Comparison of ENCODE assay signal across 20 mouse cellular contexts in the genomic region with DNA sequence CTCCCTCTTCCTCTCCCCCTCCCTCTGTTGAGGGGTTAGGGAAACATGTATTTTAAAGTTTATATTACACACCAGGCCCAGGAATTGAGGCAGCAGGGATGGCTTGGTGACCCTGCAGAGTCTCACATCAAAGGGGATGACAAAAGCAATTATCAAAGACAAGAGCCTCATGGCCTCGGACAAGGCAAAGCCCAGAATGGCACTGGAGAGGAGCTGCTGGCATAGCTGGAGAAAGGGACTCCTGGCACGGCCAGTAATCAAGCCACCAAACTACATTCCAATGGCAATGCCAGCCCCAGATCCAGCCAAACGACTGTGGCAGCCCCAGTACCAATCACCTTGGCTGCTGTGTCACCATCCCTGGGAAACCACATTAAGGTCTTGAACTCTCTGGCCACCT. TPM values are rescaled to one million over a fixed set of nuclear protein-coding genes. Genes with fewer than 3 reads are reported as not detected.
DNase-seq lines count a peak whose midpoint lies in the region; ATAC-seq lines count a peak whose summit lies in the region.
"Had no signal": no experiment of that assay in that cellular context is flagged by ENCODE, and none has a peak within 500 bp of the region (broad histone marks: within the 10 kb centered on the region; RNA-seq: fewer than 3 reads in every experiment).

No protein-coding gene starts in this region.

- peak; percentile 40 for DNase-seq in adrenal gland, adult 2 months
- DNase-seq in adrenal gland, postnatal 25 days = no peak
- DNase-seq in hindbrain, embryonic 10.5 days (ENCODE audit: low spot score) = peak; percentile 8
- no peak for DNase-seq in hindbrain, embryonic 11.5 days (ENCODE audit: low spot score)
- DNase-seq in 3134 (ENCODE audit: extremely low read depth, insufficient read length, low spot score) = peak; percentile 55
- peak; percentile 65 for DNase-seq in embryonic facial prominence, embryonic 10.5 days (ENCODE audit: low spot score)
- no peak for DNase-seq in c-Kit-positive CD71-positive TER-119-positive erythroid progenitor cells, embryonic 14.5 days (ENCODE audit: low spot score)
- DNase-seq in layer of hippocampus, adult 8-10 months (ENCODE audit: low spot score in 2 of 2) = no peak
- DNase-seq: cerebellum, adult 9-10 months; lung, postnatal 10 days had no signal

- no peak for ATAC-seq in hindbrain, embryonic 11.5 days (ENCODE audit: low FRiP score)
- ATAC-seq: hindbrain, embryonic 16.5 days; intestine, embryonic 16.5 days; midbrain, embryonic 13.5 days had no signal

- no peak overlapping the region for H3K4me2 ChIP-seq in hindbrain, embryonic 11.5 days (replicated peaks; ENCODE audit: low read depth, low read length)
- H3K4me2 ChIP-seq: embryonic facial prominence, embryonic 15.5 days; heart, embryonic 13.5 days; limb, embryonic 15.5 days; liver, embryonic 15.5 days; midbrain, embryonic 13.5 days; neural tube, embryonic 15.5 days had no signal

- no peaks in the 10 kb centered on the region for H3K27me3 ChIP-seq in hindbrain, embryonic 10.5 days (ENCODE audit: insufficient read depth, poor library complexity, severe bottlenecking)
- no peaks in the 10 kb centered on the region for H3K27me3 ChIP-seq in hindbrain, embryonic 11.5 days (ENCODE audit: control insufficient read depth, insufficient read depth, low read length)
- no peaks in the 10 kb centered on the region for H3K27me3 ChIP-seq in embryonic facial prominence, embryonic 10.5 days (replicated peaks; ENCODE audit: low read depth, poor library complexity, severe bottlenecking)
- H3K27me3 ChIP-seq: embryonic facial prominence, embryonic 15.5 days; heart, embryonic 13.5 days; limb, embryonic 15.5 days; liver, embryonic 15.5 days; midbrain, embryonic 13.5 days; neural tube, embryonic 15.5 days had no signal

- H3K4me3 ChIP-seq in hindbrain, embryonic 10.5 days = no peak overlapping the region
- no peak overlapping the region for H3K4me3 ChIP-seq in hindbrain, embryonic 11.5 days (ENCODE audit: low read depth, low read length)
- 0 out of 2 replicates have a peak overlapping the region, but pooled peaks have one; percentile 5 for H3K4me3 ChIP-seq in embryonic facial prominence, embryonic 10.5 days
- H3K4me3 ChIP-seq: embryonic facial prominence, embryonic 15.5 days; heart, embryonic 13.5 days; limb, embryonic 15.5 days; liver, embryonic 15.5 days; midbrain, embryonic 13.5 days; neural tube, embryonic 15.5 days had no signal

- peaks cover 7% of the 10 kb centered on the region; the same call in 1 of the 2 replicates for H3K9me3 ChIP-seq in hindbrain, embryonic 10.5 days
- no peaks in the 10 kb centered on the region for H3K9me3 ChIP-seq in hindbrain, embryonic 11.5 days (ENCODE audit: control insufficient read depth, low read length)
- peaks cover 7% of the 10 kb centered on the region for H3K9me3 ChIP-seq in embryonic facial prominence, embryonic 10.5 days
- H3K9me3 ChIP-seq: limb, embryonic 15.5 days; liver, embryonic 15.5 days; midbrain, embryonic 13.5 days; neural tube, embryonic 15.5 days had no signal

- H3K9ac ChIP-seq in hindbrain, embryonic 11.5 days (ENCODE audit: low read depth, low read length) = no peak overlapping the region
- H3K9ac ChIP-seq: embryonic facial prominence, embryonic 15.5 days; heart, embryonic 13.5 days; limb, embryonic 15.5 days; liver, embryonic 15.5 days; midbrain, embryonic 13.5 days; neural tube, embryonic 15.5 days had no signal

- H3K4me1 ChIP-seq in hindbrain, embryonic 10.5 days (replicated peaks) = peaks cover 15% of the 10 kb centered on the region
- H3K4me1 ChIP-seq in hindbrain, embryonic 11.5 days (replicated peaks; ENCODE audit: control insufficient read depth, insufficient read depth, low read length) = no peaks in the 10 kb centered on the region
- peaks cover 26% of the 10 kb centered on the region for H3K4me1 ChIP-seq in embryonic facial prominence, embryonic 10.5 days
- H3K4me1 ChIP-seq: embryonic facial prominence, embryonic 15.5 days; limb, embryonic 15.5 days; midbrain, embryonic 13.5 days had no signal

- H3K27ac ChIP-seq in hindbrain, embryonic 10.5 days = no peak overlapping the region; the same call in 1 of the 2 replicates
- H3K27ac ChIP-seq in hindbrain, embryonic 11.5 days (ENCODE audit: low read depth, low read length) = no peak overlapping the region
- H3K27ac ChIP-seq in embryonic facial prominence, embryonic 10.5 days (replicated peaks) = no peak overlapping the region; the same call in 1 of the 2 replicates
- H3K27ac ChIP-seq: embryonic facial prominence, embryonic 15.5 days; heart, embryonic 13.5 days; kidney, postnatal 0 days; limb, embryonic 15.5 days; liver, embryonic 15.5 days; midbrain, embryonic 13.5 days; neural tube, embryonic 15.5 days; stomach, postnatal 0 days had no signal

- H3K36me3 ChIP-seq in hindbrain, embryonic 10.5 days = no peaks in the 10 kb centered on the region
- H3K36me3 ChIP-seq in hindbrain, embryonic 11.5 days (ENCODE audit: control insufficient read depth, insufficient read depth, low read length) = no peaks in the 10 kb centered on the region
- H3K36me3 ChIP-seq in embryonic facial prominence, embryonic 10.5 days (replicated peaks) = no peaks in the 10 kb centered on the region
- H3K36me3 ChIP-seq: embryonic facial prominence, embryonic 15.5 days; heart, embryonic 13.5 days; limb, embryonic 15.5 days; liver, embryonic 15.5 days; midbrain, embryonic 13.5 days; neural tube, embryonic 15.5 days had no signal

- WGBS in hindbrain, embryonic 10.5 days = 52% methylated on average over 3 of the region's 3 CpGs
- WGBS in hindbrain, embryonic 11.5 days = 64% methylated on average over 3 of the region's 3 CpGs
- 41% methylated on average over 3 of the region's 3 CpGs for WGBS in embryonic facial prominence, embryonic 10.5 days

RNA-seq across cellular contexts. Expression of gene Zmynd8, which starts 26.3 kb away (rescaled TPM):
- total RNA-seq in adrenal gland, adult 2 months (2021) = 10 to 100 TPM; 53.9 to 56.5 TPM
- polyA plus RNA-seq in adrenal gland, adult 2 months (2012; rRNA removed) = 21.3 and 22.2 TPM in 2 replicates
- total RNA-seq in adrenal gland, postnatal 25 days (2021) = 57.4 and 73.1 TPM in 2 replicates
- 60.0 and 65.2 TPM in 2 replicates for polyA plus RNA-seq in hindbrain, embryonic 10.5 days (2016; fragmentation: Nextera tagmentation; extraction: Ambion mirVana)
- polyA plus RNA-seq in hindbrain, embryonic 11.5 days (2014; fragmentation: Nextera tagmentation; extraction: Ambion mirVana) = 41.9 and 52.9 TPM in 2 replicates
- polyA plus RNA-seq in embryonic facial prominence, embryonic 10.5 days (2016; fragmentation: Nextera tagmentation; extraction: Ambion mirVana) = 68.1 and 69.9 TPM in 2 replicates
- total RNA-seq in layer of hippocampus, adult 8-10 months (2022) = 100 to 1,000 TPM; 128 to 162 (median 147) TPM

Comparison
In these comparisons a context has a peak if more than half of its experiments do, and no peak if none do; other contexts are left out.
1. DNase-seq: peak in adrenal gland, adult 2 months (single experiment), hindbrain, embryonic 10.5 days (single experiment), 3134 (single experiment) and embryonic facial prominence, embryonic 10.5 days (single experiment); none in adrenal gland, postnatal 25 days (single experiment), hindbrain, embryonic 11.5 days (single experiment), c-Kit-positive CD71-positive TER-119-positive erythroid progenitor cells, embryonic 14.5 days (single experiment) and layer of hippocampus, adult 8-10 months (0 of 2).